ENCODE assay signal across 23 mouse cellular contexts in the genomic region with DNA sequence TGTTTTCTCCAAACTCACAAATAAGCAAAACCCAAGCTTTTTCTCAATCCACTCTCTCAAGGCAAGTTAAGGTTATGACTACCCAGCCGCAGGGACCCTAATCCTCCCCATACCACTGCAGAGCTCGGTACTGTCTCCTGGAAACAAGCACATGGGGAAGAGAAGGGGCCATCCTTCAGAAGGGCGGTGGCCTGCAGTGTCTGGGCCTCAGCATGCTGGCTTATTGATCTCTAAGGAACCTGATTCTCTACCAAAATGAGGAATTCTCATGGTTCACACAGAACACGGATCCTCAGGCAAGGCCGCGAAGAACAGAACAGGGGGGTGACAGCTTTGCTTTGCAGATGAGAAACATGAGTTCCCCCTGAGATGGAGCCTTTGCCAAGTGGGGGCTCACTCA. TPM values are rescaled to one million over a fixed set of nuclear protein-coding genes. Genes with fewer than 3 reads are reported as not detected.
A peak's percentile ranks its signal among the peaks of the same experiment; 100 is the strongest.
DNase-seq lines count a peak whose midpoint lies in the region; ATAC-seq lines count a peak whose summit lies in the region.
"Had no signal": no experiment of that assay in that cellular context is flagged by ENCODE, and none has a peak within 500 bp of the region (broad histone marks: within the 10 kb centered on the region; RNA-seq: fewer than 3 reads in every experiment).

No protein-coding gene starts in this region.

- 80% methylated on average over 6 of the region's 6 CpGs for WGBS in embryonic facial prominence, embryonic 13.5 days
- WGBS in embryonic facial prominence, embryonic 10.5 days: 92% methylated on average over 6 of the region's 6 CpGs
- WGBS in heart, embryonic 10.5 days: 92% methylated on average over 6 of the region's 6 CpGs

- H3K27ac ChIP-seq in embryonic facial prominence, embryonic 13.5 days: 0 out of 2 replicates have a peak overlapping the region, but pooled peaks have one; percentile 33
- H3K27ac ChIP-seq in embryonic facial prominence, embryonic 10.5 days (replicated peaks): no peak overlapping the region
- no peak overlapping the region for H3K27ac ChIP-seq in heart, embryonic 10.5 days

- ATAC-seq in embryonic facial prominence, embryonic 13.5 days (ENCODE audit: insufficient number of reproducible peaks, insufficient read depth, low FRiP score, low TSS enrichment, low read depth): no peak
- ATAC-seq: activated CD4-positive, CD25-positive, alpha-beta regulatory T cell, adult 4 months; CD4-positive, CD25-positive, alpha-beta regulatory T cell, adult 4 months; Patski had no signal

- peaks cover 19% of the 10 kb centered on the region for H3K4me1 ChIP-seq in embryonic facial prominence, embryonic 13.5 days
- H3K4me1 ChIP-seq in embryonic facial prominence, embryonic 10.5 days: no peaks in the 10 kb centered on the region
- 0 out of 2 replicates have a peak, but pooled peaks cover 2% of the 10 kb centered on the region for H3K4me1 ChIP-seq in heart, embryonic 10.5 days

- H3K4me2 ChIP-seq in embryonic facial prominence, embryonic 13.5 days: no peak overlapping the region

- no peak for DNase-seq in embryonic facial prominence, embryonic 10.5 days (ENCODE audit: low spot score)
- peak; percentile 79 for DNase-seq in heart, adult 11 months
- no peak for DNase-seq in heart, adult 9 months (ENCODE audit: low spot score in 2 of 2)
- DNase-seq in heart, embryonic 10.5 days (ENCODE audit: low spot score): peak; percentile 68
- no peak for DNase-seq in heart, adult 18-20 months
- DNase-seq: adrenal gland, adult 2 months; adrenal gland, adult 8-10 months; adrenal gland, postnatal 10 days; adrenal gland, postnatal 14 days; adrenal gland, postnatal 25 days; adrenal gland, postnatal 36 days; B cell, adult 2 months; cerebellum, adult 11 months; cerebellum, adult 11-12 months; cerebellum, adult 18-20 months had no signal

- H3K9me3 ChIP-seq in embryonic facial prominence, embryonic 13.5 days: no peaks in the 10 kb centered on the region
- H3K9me3 ChIP-seq in embryonic facial prominence, embryonic 10.5 days: no peaks in the 10 kb centered on the region
- no peaks in the 10 kb centered on the region for H3K9me3 ChIP-seq in heart, embryonic 10.5 days
- H3K9me3 ChIP-seq: G1E had no signal

- H3K4me3 ChIP-seq in embryonic facial prominence, embryonic 13.5 days: no peak overlapping the region
- H3K4me3 ChIP-seq in embryonic facial prominence, embryonic 10.5 days: no peak overlapping the region
- H3K4me3 ChIP-seq in heart, embryonic 10.5 days: no peak overlapping the region

- no peak overlapping the region for H3K9ac ChIP-seq in embryonic facial prominence, embryonic 13.5 days

- peaks cover 49% of the 10 kb centered on the region for H3K36me3 ChIP-seq in embryonic facial prominence, embryonic 13.5 days
- H3K36me3 ChIP-seq in embryonic facial prominence, embryonic 10.5 days (replicated peaks): peaks cover 66% of the 10 kb centered on the region
- H3K36me3 ChIP-seq in heart, embryonic 10.5 days: peaks cover 61% of the 10 kb centered on the region

- H3K27me3 ChIP-seq in embryonic facial prominence, embryonic 13.5 days: no peaks in the 10 kb centered on the region
- no peaks in the 10 kb centered on the region for H3K27me3 ChIP-seq in embryonic facial prominence, embryonic 10.5 days (replicated peaks; ENCODE audit: low read depth, poor library complexity, severe bottlenecking)
- no peaks in the 10 kb centered on the region for H3K27me3 ChIP-seq in heart, embryonic 10.5 days (ENCODE audit: insufficient read depth, poor library complexity, severe bottlenecking)
- H3K27me3 ChIP-seq: CH12.LX, Patski had no signal

RNA-seq across cellular contexts. Expression of a gene that starts 17.5 kb away (rescaled TPM):
- polyA plus RNA-seq in embryonic facial prominence, embryonic 13.5 days (2015; fragmentation: Nextera tagmentation; extraction: Ambion mirVana): 18.4 and 20.0 TPM in 2 replicates
- 23.4 and 24.7 TPM in 2 replicates for polyA plus RNA-seq in embryonic facial prominence, embryonic 10.5 days (2016; fragmentation: Nextera tagmentation; extraction: Ambion mirVana)
- polyA plus RNA-seq in heart, embryonic 10.5 days (2016; fragmentation: Nextera tagmentation; extraction: Ambion mirVana): 27.8 and 30.4 TPM in 2 replicates
- 10 to 100 TPM; 15.0 TPM for total RNA-seq in heart, adult 18-20 months (2021)

RNA-seq across cellular contexts. Expression of a gene that starts 23.1 kb away (rescaled TPM):
- 0.72 TPM in 1 of 2 replicates, not detected in the other for polyA plus RNA-seq in embryonic facial prominence, embryonic 13.5 days (2015; fragmentation: Nextera tagmentation; extraction: Ambion mirVana)
- polyA plus RNA-seq in embryonic facial prominence, embryonic 10.5 days (2016; fragmentation: Nextera tagmentation; extraction: Ambion mirVana): not detected in 2 replicates
- not detected in 2 replicates for polyA plus RNA-seq in heart, embryonic 10.5 days (2016; fragmentation: Nextera tagmentation; extraction: Ambion mirVana)
- under 1 TPM in 1 of 2 experiments, not detected in 1; 0.31 TPM for total RNA-seq in heart, adult 18-20 months (2021)
- total RNA-seq: adrenal gland, postnatal 10 days; adrenal gland, postnatal 14 days; CH12.LX; G1E; MEL had no signal
- polyA plus RNA-seq: activated CD4-positive, CD25-positive, alpha-beta regulatory T cell, adult 4 months; adrenal gland, adult 2 months; C2C12; CD4-positive, CD25-positive, alpha-beta regulatory T cell, adult 4 months; G1E had no signal

Comparison
In these comparisons a context has a peak if more than half of its experiments do, and no peak if none do; other contexts are left out.
1. DNase-seq: peak in heart, adult 11 months (single experiment) and heart, embryonic 10.5 days (single experiment); none in embryonic facial prominence, embryonic 10.5 days (single experiment), heart, adult 9 months (0 of 2) and heart, adult 18-20 months (0 of 2).